Comparison of ENCODE assay signal across 26 mouse cellular contexts in the genomic region with DNA sequence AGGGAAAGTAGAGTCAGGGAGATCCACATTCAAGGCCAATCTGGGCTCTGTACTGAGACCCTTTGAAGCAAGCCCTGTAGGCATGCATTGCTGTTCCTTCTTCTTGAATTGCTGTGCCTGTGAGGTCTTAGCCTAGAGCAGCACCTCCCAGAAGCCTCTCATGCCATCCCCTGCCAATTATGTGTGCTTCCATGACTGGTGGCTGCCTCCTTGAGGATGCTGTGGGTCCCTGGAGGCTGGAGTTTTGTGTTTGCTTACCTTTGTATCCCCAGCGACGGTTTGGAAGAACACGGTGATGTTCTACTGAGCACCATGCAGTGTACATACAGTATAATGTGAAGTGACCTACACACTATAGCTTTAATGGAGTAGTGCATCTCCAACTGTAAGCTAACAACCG. TPM values are rescaled to one million over a fixed set of nuclear protein-coding genes. Genes with fewer than 3 reads are reported as not detected.
A peak's percentile ranks its signal among the peaks of the same experiment; 100 is the strongest.
DNase-seq lines count a peak whose midpoint lies in the region; ATAC-seq and TF ChIP-seq lines count a peak whose summit lies in the region.
"Had no signal": no experiment of that assay in that cellular context is flagged by ENCODE, and none has a peak within 500 bp of the region (broad histone marks: within the 10 kb centered on the region; RNA-seq: fewer than 3 reads in every experiment).

No protein-coding gene starts in this region.

- 77% methylated on average over 4 of the region's 4 CpGs for WGBS in heart, embryonic 10.5 days
- WGBS in heart, adult 2 months: 68% methylated on average over 4 of the region's 4 CpGs
- 54% methylated on average over 4 of the region's 4 CpGs for WGBS in stomach, embryonic 16.5 days

- no peak for TF ChIP-seq CTCF in heart, adult 2 months (IDR thresholded peaks at IDR 0.05)
- TF ChIP-seq CTCF in C2C12 (IDR thresholded peaks at IDR 0.05; ENCODE audit: control insufficient read depth, insufficient read depth, insufficient read length): no peak

- TF ChIP-seq EP300 in heart, adult 2 months (IDR thresholded peaks at IDR 0.05; ENCODE audit: insufficient read depth, low read depth, low read length): no peak

- H3K79me3 ChIP-seq in C2C12 (ENCODE audit: low read depth): peaks cover 80% of the 10 kb centered on the region

- ATAC-seq in stomach, embryonic 16.5 days (ENCODE audit: insufficient read depth, low FRiP score): no peak
- ATAC-seq: activated CD4-positive, CD25-positive, alpha-beta regulatory T cell, adult 4 months; CD4-positive, CD25-positive, alpha-beta regulatory T cell, adult 4 months; forebrain, embryonic 13.5 days; forebrain, postnatal 0 days; hindbrain, embryonic 16.5 days had no signal

- H3K4me2 ChIP-seq in stomach, embryonic 16.5 days (ENCODE audit: low read depth, low read length): no peak overlapping the region
- H3K4me2 ChIP-seq: embryonic facial prominence, embryonic 12.5 days; forebrain, embryonic 13.5 days; heart, embryonic 12.5 days; hindbrain, embryonic 12.5 days had no signal

- no peaks in the 10 kb centered on the region for H3K9me3 ChIP-seq in heart, embryonic 10.5 days
- no peaks in the 10 kb centered on the region for H3K9me3 ChIP-seq in stomach, embryonic 16.5 days (replicated peaks; ENCODE audit: control insufficient read depth, low read length)
- H3K9me3 ChIP-seq: embryonic facial prominence, embryonic 12.5 days; forebrain, embryonic 13.5 days; G1E; heart, embryonic 12.5 days; hindbrain, embryonic 12.5 days had no signal

- peaks cover 42% of the 10 kb centered on the region for H3K4me1 ChIP-seq in heart, embryonic 10.5 days
- H3K4me1 ChIP-seq in heart, adult 2 months (ENCODE audit: control insufficient read depth, insufficient read depth, low read length): peaks cover 17% of the 10 kb centered on the region
- peaks cover 39% of the 10 kb centered on the region for H3K4me1 ChIP-seq in stomach, embryonic 16.5 days (ENCODE audit: control insufficient read depth, insufficient read depth, low read length)

- H3K27ac ChIP-seq in heart, embryonic 10.5 days: no peak overlapping the region
- no peak overlapping the region for H3K27ac ChIP-seq in heart, adult 2 months
- H3K27ac ChIP-seq in stomach, embryonic 16.5 days (ENCODE audit: low read length): 0 out of 2 replicates have a peak overlapping the region, but pooled peaks have one; percentile 8
- H3K27ac ChIP-seq: embryonic facial prominence, embryonic 12.5 days; forebrain, embryonic 13.5 days; gastrocnemius, adult 2 months; hindbrain, embryonic 12.5 days had no signal

- peak; percentile 45 for DNase-seq in heart, embryonic 10.5 days (ENCODE audit: low spot score)
- no peak for DNase-seq in heart, adult 2 months
- peak; percentile 18 for DNase-seq in adipocyte (ENCODE audit: low spot score)
- no peak for DNase-seq in neural tube, embryonic 10.5 days (ENCODE audit: extremely low spot score, low spot score)
- no peak for DNase-seq in left cerebral cortex, adult 18-20 months (ENCODE audit: low spot score in 2 of 2)
- DNase-seq: adrenal gland, adult 2 months; adrenal gland, postnatal 25 days; cerebellum, adult 8-10 months; cerebellum, postnatal 14 days; embryo, embryonic 11 days; forebrain, postnatal 0 days; gastrocnemius, adult 2 months; gastrocnemius, postnatal 25 days; heart, postnatal 4 days; kidney, adult 2 months had no signal

- H3K27me3 ChIP-seq in heart, embryonic 10.5 days (ENCODE audit: insufficient read depth, poor library complexity, severe bottlenecking): no peaks in the 10 kb centered on the region
- no peaks in the 10 kb centered on the region for H3K27me3 ChIP-seq in heart, adult 2 months (ENCODE audit: control insufficient read depth, insufficient read depth, low read length)
- H3K27me3 ChIP-seq in C2C12 (ENCODE audit: control insufficient read depth, insufficient read depth, insufficient read length): no peaks in the 10 kb centered on the region
- H3K27me3 ChIP-seq in stomach, embryonic 16.5 days (ENCODE audit: control insufficient read depth, insufficient read depth, low read length): no peaks in the 10 kb centered on the region
- H3K27me3 ChIP-seq: embryonic facial prominence, embryonic 12.5 days; forebrain, embryonic 13.5 days; heart, embryonic 12.5 days; hindbrain, embryonic 12.5 days; Patski had no signal

- no peak overlapping the region for H3K9ac ChIP-seq in heart, adult 2 months (ENCODE audit: low read depth, low read length)
- no peak overlapping the region for H3K9ac ChIP-seq in stomach, embryonic 16.5 days (ENCODE audit: low read length)
- H3K9ac ChIP-seq: embryonic facial prominence, embryonic 12.5 days; forebrain, embryonic 13.5 days; forebrain, postnatal 0 days; heart, embryonic 12.5 days; hindbrain, embryonic 12.5 days had no signal

- no peak for TF ChIP-seq POLR2A in heart, adult 2 months (IDR thresholded peaks at IDR 0.05; ENCODE audit: insufficient read depth, low read depth, low read length)

- intact Hi-C loops in heart, adult 2 months (cut with DNase I): no loop called here

- no peak overlapping the region for H3K4me3 ChIP-seq in heart, embryonic 10.5 days
- no peak overlapping the region for H3K4me3 ChIP-seq in heart, adult 2 months
- H3K4me3 ChIP-seq in C2C12 (ENCODE audit: insufficient read depth, poor library complexity, severe bottlenecking): no peak overlapping the region
- no peak overlapping the region for H3K4me3 ChIP-seq in stomach, embryonic 16.5 days (replicated peaks; ENCODE audit: low read length)
- H3K4me3 ChIP-seq: embryonic facial prominence, embryonic 12.5 days; forebrain, embryonic 13.5 days; gastrocnemius, adult 2 months; heart, embryonic 12.5 days; hindbrain, embryonic 12.5 days had no signal

- peaks cover 14% of the 10 kb centered on the region for H3K79me2 ChIP-seq in heart, adult 2 months (replicated peaks; ENCODE audit: control insufficient read depth, insufficient read depth, low read length)
- peaks cover 99% of the 10 kb centered on the region for H3K79me2 ChIP-seq in C2C12 (ENCODE audit: control insufficient read depth, insufficient read depth)

- H3ac ChIP-seq in C2C12 (ENCODE audit: control insufficient read depth, insufficient read length, low read depth): peak overlapping the region; percentile 39

- no peaks in the 10 kb centered on the region for H3K36me3 ChIP-seq in heart, embryonic 10.5 days
- H3K36me3 ChIP-seq in heart, adult 2 months (ENCODE audit: control insufficient read depth, insufficient read depth, low read length): no peaks in the 10 kb centered on the region
- peaks cover under 1% of the 10 kb centered on the region for H3K36me3 ChIP-seq in C2C12 (ENCODE audit: control insufficient read depth, insufficient read depth)
- H3K36me3 ChIP-seq in stomach, embryonic 16.5 days (ENCODE audit: control insufficient read depth, insufficient read depth, low read length): no peaks in the 10 kb centered on the region
- H3K36me3 ChIP-seq: embryonic facial prominence, embryonic 12.5 days; heart, embryonic 12.5 days; hindbrain, embryonic 12.5 days had no signal

TF ChIP-seq in C2C12, 6 proteins besides CTCF, POLR2A, EP300 and RAD21:
- no peak for TF ChIP-seq MYOG (IDR thresholded peaks at IDR 0.05; ENCODE audit: control insufficient read depth, extremely low read depth, insufficient read length)
- no peak for TF ChIP-seq FOSL1 (IDR thresholded peaks at IDR 0.05; ENCODE audit: insufficient read depth, low read length, poor library complexity, severe bottlenecking)
- no peak for TF ChIP-seq USF1 (IDR thresholded peaks at IDR 0.05; ENCODE audit: low read depth)
- TF ChIP-seq MAX (IDR thresholded peaks at IDR 0.05): no peak
- no peak for TF ChIP-seq CEBPB (IDR thresholded peaks at IDR 0.05; ENCODE audit: low read depth)
- no peak for TF ChIP-seq MYOD1 (IDR thresholded peaks at IDR 0.05; ENCODE audit: control insufficient read depth, insufficient read length, low read depth)

RNA-seq across cellular contexts. Expression of gene Snx9, which starts 4.2 kb away (rescaled TPM):
- polyA plus RNA-seq in heart, embryonic 10.5 days (2016; fragmentation: Nextera tagmentation; extraction: Ambion mirVana): 22.6 and 26.5 TPM in 2 replicates
- 10 to 100 TPM; 30.2 to 31.9 TPM for total RNA-seq in heart, adult 2 months (2021)
- polyA plus RNA-seq in heart, adult 2 months (2012; rRNA removed): 16.7 and 27.0 TPM in 2 replicates
- polyA plus RNA-seq in C2C12 (2012; fragmentation: generic; extraction: Trizol): 57.5 TPM
- polyA plus RNA-seq in stomach, embryonic 16.5 days (2015; fragmentation: Nextera tagmentation; extraction: Ambion mirVana): 28.2 and 31.3 TPM in 2 replicates
- 10 to 100 TPM; 15.5 to 16.7 TPM for total RNA-seq in left cerebral cortex, adult 18-20 months (2021)

Comparison
In these comparisons a context has a peak if more than half of its experiments do, and no peak if none do; other contexts are left out.
1. DNase-seq: peak in heart, embryonic 10.5 days (single experiment) and adipocyte (single experiment); none in heart, adult 2 months (0 of 2), neural tube, embryonic 10.5 days (single experiment) and left cerebral cortex, adult 18-20 months (0 of 2).